Mouse (Mus musculus): Measurements from ENCODE around the gene Tmem135. TPM values are rescaled to one million over a fixed set of nuclear protein-coding genes. Genes with fewer than 3 reads are reported as not detected.

Gene Tmem135
- 38.6 and 58.3 TPM in 2 replicates for polyA plus RNA-seq (2021; fragmentation: Nextera tagmentation)
- long read RNA-seq, experiment 1, transcript Tmem135-201 (15 exons, 3,700 nt): major isoform, 18 of 39 reads
- long read RNA-seq, experiment 1, partial matches to known transcripts: 6 of 39 reads
- long read RNA-seq, experiment 1, other reads (novel, unspliced or antisense): 14 of 39 reads
- long read RNA-seq, experiment 2, transcript Tmem135-201 (15 exons, 3,700 nt): major isoform, 140 of 204 reads
- long read RNA-seq, experiment 2, partial matches to known transcripts: 11 of 204 reads
- long read RNA-seq, experiment 2, other reads (novel, unspliced or antisense): 49 of 204 reads

DNA sequence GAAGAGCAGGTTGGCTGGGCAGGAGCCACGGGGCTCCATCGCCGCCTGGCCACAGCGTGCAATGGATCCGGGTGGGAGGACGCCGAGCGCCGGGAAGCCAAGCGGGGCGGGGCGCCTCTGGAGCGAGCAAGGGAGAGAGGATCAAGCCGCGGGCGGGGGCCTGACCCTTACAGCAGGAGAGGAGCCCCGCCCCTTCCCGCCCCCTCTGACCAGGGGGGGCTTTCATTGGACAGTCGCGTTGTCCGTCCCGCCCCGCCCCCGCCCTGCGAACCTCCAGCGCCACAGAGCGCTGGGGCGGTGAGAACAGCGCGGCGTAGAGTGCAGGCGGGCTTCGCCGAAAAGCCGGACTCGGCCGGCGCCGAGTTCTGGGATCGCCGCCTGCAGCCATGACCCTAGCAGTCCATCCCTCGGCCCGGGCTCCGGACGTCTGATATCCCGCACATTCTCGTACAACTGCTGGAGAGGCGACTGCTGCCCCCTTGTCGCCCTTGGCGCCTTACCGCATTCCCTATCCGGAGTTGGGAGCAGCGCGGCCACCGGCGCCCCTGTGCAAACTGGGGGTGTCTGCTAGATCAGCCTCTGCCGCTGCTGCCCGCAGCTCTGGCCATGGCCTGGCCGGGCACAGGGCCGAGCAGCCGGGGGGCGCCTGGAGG is at the start of gene Tmem135, which contains the start of gene Fzd4:
Gene Tmem135 (minus strand): TSS at position 142 of the 653 bp plus-strand sequence.
Gene Fzd4 (plus strand): TSS at position 275 of the 653 bp plus-strand sequence.

Small RNA genes within 50 kb of the gene (microRNA-seq; reads per million reads assigned to microRNA genes)
- not detected for gene Gm22171
- gene Gm24659: not detected

Other genes starting within 250 kb of the Tmem135 start
- 1.7 and 3.3 TPM in 2 replicates for gene Fzd4, start 133 bp upstream of the Tmem135 start, polyA plus RNA-seq (2021; fragmentation: Nextera tagmentation)
- 21.0 and 21.2 TPM in 2 replicates for gene Prss23, start 123.0 kb upstream of the Tmem135 start, polyA plus RNA-seq (2021; fragmentation: Nextera tagmentation)
- gene Me3, start 228.2 kb upstream of the Tmem135 start, polyA plus RNA-seq (2021; fragmentation: Nextera tagmentation): 67.8 and 68.8 TPM in 2 replicates